Mouse (Mus musculus) kidney, adult 18-20 months (tissue): ENCODE measurements around the gene Cd163l1.

Experiments
- DNase-seq: peaks from one replicate; pipeline ENCODE4 v3.0.0; 2021

The Cd163l1 gene

GRCm38 (mm10) chr7:140224209-140224608, 6.1 kb downstream of the Cd163l1 start:
- no peak for DNase-seq

GRCm38 (mm10) chr7:140228476-140228875, 10.4 kb downstream of the Cd163l1 start:
- peak; percentile 72 for DNase-seq

DNA sequence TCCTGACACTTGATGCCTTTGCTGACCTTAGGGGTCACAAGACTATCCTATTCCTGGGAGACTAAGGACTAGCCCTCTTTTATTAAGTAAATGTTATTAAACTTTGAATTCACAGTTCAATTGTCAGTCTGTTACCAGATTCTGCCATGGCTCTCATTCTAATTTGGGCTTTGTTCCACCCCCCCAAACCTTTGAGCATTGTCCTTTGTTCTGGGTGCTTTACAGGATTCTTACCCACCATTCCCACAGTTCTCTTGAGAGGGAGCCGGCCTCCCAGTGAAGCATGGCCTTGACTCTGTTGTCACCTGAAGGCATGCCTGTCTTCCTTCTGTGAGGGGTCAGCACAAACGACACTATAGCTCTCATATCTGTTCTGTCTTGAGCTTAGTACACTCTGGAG, 13.0 kb downstream of the Cd163l1 start:
- DNase-seq = no peak

DNA sequence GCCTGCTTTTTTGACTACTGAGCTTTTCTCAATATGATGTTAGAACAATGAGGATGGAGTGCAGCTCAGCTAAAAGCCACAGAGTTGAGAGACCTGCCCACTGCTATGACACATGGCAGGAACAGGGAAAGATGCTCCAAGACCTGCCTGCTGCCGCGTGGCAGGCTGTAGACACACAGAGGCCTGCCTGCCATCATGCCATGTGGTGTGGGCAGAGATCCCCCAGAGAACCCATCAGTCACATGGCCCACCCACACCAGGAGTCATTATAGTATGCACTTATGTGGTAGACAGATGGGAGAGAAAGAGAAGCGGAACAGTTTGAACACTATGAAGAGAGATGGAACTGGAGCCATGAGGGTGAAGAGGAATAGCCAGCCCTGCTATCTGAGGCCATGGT, 15.6 kb downstream of the Cd163l1 start:
- no peak for DNase-seq

DNA sequence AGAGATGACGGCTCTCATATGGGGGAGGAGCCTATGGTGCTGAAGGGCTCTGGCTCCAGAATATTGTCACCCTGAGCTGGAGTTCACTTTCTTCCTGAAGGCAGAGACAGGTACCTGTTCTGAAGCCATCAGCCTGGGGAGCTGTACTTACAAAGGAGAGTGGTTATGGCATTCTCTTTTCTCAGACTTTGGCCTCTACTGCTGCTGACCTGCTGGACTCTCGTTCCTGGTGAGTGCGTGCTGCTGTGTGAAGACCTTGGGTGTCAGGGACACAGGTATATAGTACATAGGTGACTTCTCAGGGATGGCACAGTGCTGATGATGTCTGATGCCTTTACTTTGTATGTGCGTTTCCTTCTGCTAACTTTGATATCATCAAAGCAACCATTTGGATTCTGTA, 29.1 kb downstream of the Cd163l1 start, which contains the start of gene 5830411N06Rik:
5830411N06Rik (plus strand) TSS at position 69 of the 400 bp plus-strand sequence.
- no peak for DNase-seq

DNA sequence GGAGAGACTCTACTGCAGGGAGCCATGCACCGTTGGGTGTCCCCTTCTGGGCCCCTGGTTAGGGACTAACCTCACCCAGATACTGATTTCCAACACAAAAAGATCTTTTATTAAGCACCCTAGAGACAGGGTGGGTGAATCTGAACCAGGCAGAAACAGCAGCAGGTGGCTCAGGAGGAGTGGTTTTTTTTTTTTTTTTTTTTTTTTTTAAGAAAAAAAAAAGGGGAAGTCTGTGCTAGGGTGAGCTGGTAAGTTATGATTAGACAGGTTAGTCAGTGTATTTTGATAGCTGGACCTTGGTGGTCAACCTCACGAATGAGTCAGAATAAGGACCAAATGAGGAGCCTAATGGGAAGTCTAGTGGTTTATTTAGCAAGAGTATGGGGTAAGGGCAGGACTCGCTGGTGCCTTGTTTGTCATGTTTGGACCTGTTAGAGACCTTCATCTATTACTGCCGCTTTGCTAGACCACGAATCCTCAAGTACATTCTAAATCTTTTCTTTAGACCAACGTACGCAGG, 35.8 kb downstream of the Cd163l1 start:
- no peak for DNase-seq
